Mouse (Mus musculus): ENCODE measurements at regions not wholly inside any gene's neighbourhood (a gene's known extent, or its start where the extent isn't known, plus 50 kb on each side); places are given as distances from the start of the nearest gene placed in this dataset.

DNA sequence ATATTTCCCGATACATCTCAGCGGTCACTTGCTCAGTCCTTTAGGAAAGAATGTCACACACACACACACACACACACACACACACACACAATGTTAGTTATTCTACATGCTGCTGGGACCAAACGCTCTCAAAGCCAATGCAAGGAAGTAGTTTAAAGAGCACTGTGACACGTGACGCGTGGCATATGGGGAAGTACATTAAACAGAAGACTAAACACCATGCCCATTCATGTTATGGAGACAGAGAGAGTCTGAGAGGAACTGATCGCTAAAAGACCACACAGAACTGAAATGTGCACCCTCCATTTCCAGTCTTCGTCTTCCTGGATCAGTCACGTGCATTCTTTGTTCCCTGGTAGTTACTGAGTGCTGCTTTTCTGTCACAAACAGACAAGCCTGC lies 53.6 kb upstream of the Cited2 start:
- DNase-seq = no peak

Measured in layer of hippocampus, adult 9-11 months (tissue).